Mouse (Mus musculus) T-helper 17 cell (primary cell): ENCODE measurements around the gene R3hdm2.

ENCODE experiments used
- in situ Hi-C, 2 experiments: fragments of 300-600 bp; cut with MboI, MseI; formaldehyde crosslinking; loops; 1 replicate in 1 of 2; 2 replicates in 1 of 2; pipeline ENCODE4 v1.15.1; 2025; ENCODE audit warnings: high pct_unique_total_duplicates in 2 of 2

The R3hdm2 gene

DNA sequence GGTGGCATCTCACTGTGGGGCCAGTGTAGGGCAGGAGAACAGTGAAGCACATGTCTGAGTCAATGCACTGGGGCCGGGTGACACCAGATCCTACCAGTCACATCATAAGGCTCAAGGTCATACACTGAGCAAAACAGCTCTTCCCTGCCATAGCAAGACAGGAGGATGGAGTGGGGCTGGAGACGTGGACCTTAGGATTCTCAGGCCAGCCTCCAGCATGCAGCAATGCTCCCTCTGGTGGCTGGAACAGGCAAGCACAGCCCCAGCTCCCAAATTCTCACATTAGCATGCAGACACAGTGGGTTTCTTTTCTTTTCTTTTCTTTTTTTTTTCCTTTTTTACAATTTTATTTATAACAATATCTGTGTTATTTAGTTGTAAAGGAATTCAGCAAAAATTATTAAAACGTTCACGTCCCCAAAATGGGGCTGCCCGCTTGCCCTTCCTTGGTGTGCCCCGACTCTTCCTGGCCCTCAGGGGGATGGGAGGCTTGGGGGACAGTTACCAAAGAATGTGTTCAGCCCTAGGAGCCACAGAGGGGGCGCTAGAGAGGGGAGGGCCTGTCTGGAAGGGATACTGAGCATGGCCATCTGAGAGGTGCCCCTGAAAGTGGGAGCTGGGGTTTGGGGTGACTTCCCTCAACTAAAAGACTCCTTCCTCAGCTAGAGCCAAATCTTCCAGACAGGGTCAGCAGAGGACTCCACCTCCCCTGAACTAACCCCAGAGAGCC is 157.9 kb downstream of the R3hdm2 start:
- in situ Hi-C loops: no loop called here

- in situ Hi-C loops: loop anchor here (5.0 kb wide), 1 partner anchor 34 kb away; no protein-coding TSS in a partner anchor
These were observed 161.4 kb downstream of the R3hdm2 start for GRCm38 (mm10) chr10:127541510-127541909.

DNA sequence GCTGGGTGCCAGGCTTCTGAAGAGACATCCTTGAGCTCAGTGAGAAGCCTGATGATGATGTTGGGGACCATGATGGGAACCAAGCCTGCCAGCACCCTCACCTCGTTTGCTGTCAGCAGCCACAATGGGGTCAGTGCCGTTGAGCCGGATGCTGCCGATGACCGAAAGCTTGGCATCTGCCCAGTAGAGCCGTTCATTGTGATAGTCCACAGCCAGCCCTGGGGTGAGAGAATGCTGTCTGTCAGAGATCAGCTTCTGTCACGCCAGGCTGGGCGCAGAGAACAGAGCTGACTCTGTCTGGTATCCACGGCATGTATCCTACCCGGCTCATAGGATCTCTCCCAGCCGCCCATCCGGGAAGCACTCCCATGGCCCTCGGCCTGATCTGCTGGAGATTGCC is 162.0 kb downstream of the R3hdm2 start:
- in situ Hi-C loops: loop anchor here (5.0 kb wide), 1 partner anchor 35 kb away; no protein-coding TSS in a partner anchor

DNA sequence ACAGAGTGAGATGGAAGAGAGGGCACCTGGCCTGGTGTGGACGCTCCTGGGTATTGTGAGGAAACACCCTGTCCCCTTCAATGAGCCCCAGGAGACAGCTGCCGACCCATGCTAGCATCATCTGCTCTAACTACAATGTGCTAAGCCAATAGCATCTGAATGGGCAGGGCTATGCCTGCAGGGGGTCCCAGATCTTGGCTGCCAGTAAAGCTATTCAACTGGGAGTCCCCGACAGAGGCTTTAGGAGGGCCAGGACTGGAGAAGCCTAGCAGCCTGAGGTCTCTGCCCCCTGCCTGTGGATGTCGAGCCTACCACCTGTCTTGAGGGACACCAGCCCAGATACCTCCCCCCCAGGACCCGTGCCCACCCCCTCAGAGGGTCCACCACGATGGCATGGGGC is 162.6 kb downstream of the R3hdm2 start:
- in situ Hi-C loops: loop anchor here (5.0 kb wide), 1 partner anchor 35 kb away; no protein-coding TSS in a partner anchor

- in situ Hi-C loops: loop anchor here (5.0 kb wide), 1 partner anchor 37 kb away; no protein-coding TSS in a partner anchor
These were observed 163.8 kb downstream of the R3hdm2 start for GRCm38 (mm10) chr10:127543916-127544315.

- in situ Hi-C loops: loop anchor here (5.0 kb wide), 1 partner anchor 37 kb away; no protein-coding TSS in a partner anchor
These were observed 164.2 kb downstream of the R3hdm2 start for GRCm38 (mm10) chr10:127544375-127544774.

DNA sequence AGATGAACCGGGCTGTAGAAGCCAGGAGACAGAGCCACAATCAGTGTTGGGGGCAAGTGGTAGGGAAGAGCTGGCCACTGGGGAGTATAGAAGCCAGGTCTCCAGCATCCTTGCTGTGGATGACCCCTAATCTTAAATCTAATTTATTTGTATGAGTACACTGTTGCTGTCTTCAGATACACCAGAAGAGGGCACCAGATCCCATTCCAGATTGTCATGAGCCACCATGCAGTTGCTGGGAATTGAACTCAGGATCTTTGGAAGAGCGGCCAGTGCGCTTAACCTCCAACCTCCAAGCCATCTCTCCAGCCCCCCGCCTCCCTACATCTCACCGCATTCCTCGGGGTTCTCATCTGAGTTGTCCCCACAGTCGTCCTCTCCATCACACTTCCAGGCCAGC is 166.4 kb downstream of the R3hdm2 start:
- in situ Hi-C loops: no loop called here

DNA sequence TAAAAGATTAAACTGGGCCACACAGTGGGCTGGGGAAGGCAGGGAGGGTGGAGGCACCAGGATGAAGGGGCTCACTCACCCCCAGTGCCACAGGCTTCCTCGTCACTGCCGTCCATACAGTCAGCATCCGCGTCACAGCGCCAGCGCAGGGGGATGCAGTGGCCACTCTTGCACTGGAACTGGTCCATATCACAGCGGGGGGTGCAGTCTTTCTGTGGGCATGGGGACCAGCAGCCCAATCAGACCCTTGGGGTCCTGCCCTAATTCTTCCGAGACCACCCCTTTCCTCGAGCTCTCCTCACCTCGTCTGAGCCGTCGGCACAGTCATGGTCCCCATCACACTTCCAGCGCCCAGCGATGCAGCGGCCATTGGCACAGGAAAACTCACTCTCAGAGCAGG is 168.1 kb downstream of the R3hdm2 start:
- in situ Hi-C loops: no loop called here
